Mouse (Mus musculus): Measurements from ENCODE around the gene Vmac. TPM values are rescaled to one million over a fixed set of nuclear protein-coding genes. Genes with fewer than 3 reads are reported as not detected.

Gene Vmac
- polyA plus RNA-seq (2016; fragmentation: Nextera tagmentation; extraction: Ambion mirVana), result 12.8 and 15.5 TPM in 2 replicates

- Histone ChIP-seq H3K27ac (peak within 1 kb of the TSS; percentile 93), H3K27me3 (ENCODE audit: low read depth, poor library complexity, severe bottlenecking) (no peaks in the 10 kb centered on the region), H3K4me1 (peaks cover 44% of the 10 kb centered on the region), H3K4me3 (peak within 1 kb of the TSS; percentile 84), H3K9me3 (replicated peaks) (no peaks in the 10 kb centered on the region), H3K36me3 (peaks cover 39% of the 10 kb centered on the region)
- DNase-seq (ENCODE audit: low spot score), result peak; percentile 98
- under 1% methylated on average over 59 of the region's 59 CpGs for WGBS
Measured at GRCm38 (mm10) chr17:56717363-56718058, at the start of gene Vmac, which contains the start of gene Ndufa11. Vmac (minus strand) TSS chr17:56718022. Ndufa11 (plus strand) TSS chr17:56717767.

- H3K4me3 ChIP-seq, result no peak overlapping the region
- peaks cover 55% of the 10 kb centered on the region for H3K36me3 ChIP-seq
- WGBS, result 94% methylated on average over 27 of the region's 27 CpGs
Measured at GRCm38 (mm10) chr17:56766631-56767405, 49.0 kb upstream of the Vmac start.

GRCm38 (mm10) chr17:56765431-56765830, 47.6 kb upstream of the Vmac start:
- WGBS, result 51% methylated on average over 12 of the region's 12 CpGs
- no peaks in the 10 kb centered on the region for H3K9me3 ChIP-seq (replicated peaks)
- DNase-seq (ENCODE audit: low spot score), result no peak
- H3K4me1 ChIP-seq, result peaks cover 49% of the 10 kb centered on the region
- peak overlapping the region; percentile 89 for H3K4me3 ChIP-seq
- H3K27me3 ChIP-seq (ENCODE audit: low read depth, poor library complexity, severe bottlenecking), result no peaks in the 10 kb centered on the region
- H3K36me3 ChIP-seq, result peaks cover 41% of the 10 kb centered on the region
- peak overlapping the region; percentile 96 for H3K27ac ChIP-seq

More at GRCm38 (mm10) chr17:56766631-56767405, 49.0 kb upstream of the Vmac start:
- H3K9me3 ChIP-seq (replicated peaks), result no peaks in the 10 kb centered on the region
- peaks cover 35% of the 10 kb centered on the region for H3K4me1 ChIP-seq
- no peaks in the 10 kb centered on the region for H3K27me3 ChIP-seq (ENCODE audit: low read depth, poor library complexity, severe bottlenecking)
- DNase-seq (ENCODE audit: low spot score), result no peak
- H3K27ac ChIP-seq, result no peak overlapping the region

GRCm38 (mm10) chr17:56764474-56765354, 46.9 kb upstream of the Vmac start, which contains the start of gene Dus3l:
Dus3l (plus strand) TSS chr17:56764757.
- peak within 1 kb of the TSS; percentile 89 for H3K4me3 ChIP-seq
- peaks cover 56% of the 10 kb centered on the region for H3K4me1 ChIP-seq
- no peaks in the 10 kb centered on the region for H3K9me3 ChIP-seq (replicated peaks)
- 2% methylated on average over 58 of the region's 58 CpGs for WGBS
- H3K27me3 ChIP-seq (ENCODE audit: low read depth, poor library complexity, severe bottlenecking), result no peaks in the 10 kb centered on the region
- peak within 1 kb of the TSS; percentile 96 for H3K27ac ChIP-seq
- peak; percentile 90 for DNase-seq (ENCODE audit: low spot score)
- H3K36me3 ChIP-seq, result peaks cover 34% of the 10 kb centered on the region

- H3K27me3 ChIP-seq (ENCODE audit: low read depth, poor library complexity, severe bottlenecking), result no peaks in the 10 kb centered on the region
- 76% methylated on average over 8 of the region's 8 CpGs for WGBS
- H3K9me3 ChIP-seq (replicated peaks), result no peaks in the 10 kb centered on the region
- H3K27ac ChIP-seq, result peak overlapping the region; percentile 85; the same call in 1 of the 2 replicates
- peak overlapping the region; percentile 89 for H3K4me3 ChIP-seq
- peaks cover 25% of the 10 kb centered on the region for H3K36me3 ChIP-seq
- DNase-seq (ENCODE audit: low spot score), result no peak
- H3K4me1 ChIP-seq, result peaks cover 65% of the 10 kb centered on the region
Measured at GRCm38 (mm10) chr17:56763741-56764250, 46.0 kb upstream of the Vmac start.

- H3K4me1 ChIP-seq, result peaks cover 73% of the 10 kb centered on the region
- WGBS, result 55% methylated on average over 27 of the region's 27 CpGs
- H3K4me3 ChIP-seq, result peak overlapping the region; percentile 56
- 0 out of 2 replicates have a peak, but pooled peaks cover 2% of the 10 kb centered on the region for H3K27me3 ChIP-seq (ENCODE audit: low read depth, poor library complexity, severe bottlenecking)
- peak overlapping the region; percentile 85 for H3K27ac ChIP-seq
- no peak for DNase-seq (ENCODE audit: low spot score)
- peaks cover 17% of the 10 kb centered on the region for H3K36me3 ChIP-seq
- H3K9me3 ChIP-seq (replicated peaks), result no peaks in the 10 kb centered on the region
Measured at GRCm38 (mm10) chr17:56762769-56763731, 45.2 kb upstream of the Vmac start.

GRCm38 (mm10) chr17:56761991-56762410, 44.2 kb upstream of the Vmac start:
- peaks cover 13% of the 10 kb centered on the region for H3K27me3 ChIP-seq (ENCODE audit: low read depth, poor library complexity, severe bottlenecking)
- 0% methylated on average over 25 of the region's 28 CpGs for WGBS

GRCm38 (mm10) chr17:56761077-56761476, 43.3 kb upstream of the Vmac start:
- no peak for DNase-seq (ENCODE audit: low spot score)
- 66% methylated on average over 3 of the region's 3 CpGs for WGBS
- Histone ChIP-seq H3K9me3 (replicated peaks) (no peaks in the 10 kb centered on the region), H3K36me3 (no peaks in the 10 kb centered on the region), H3K4me3 (no peak overlapping the region), H3K27me3 (ENCODE audit: low read depth, poor library complexity, severe bottlenecking) (peaks cover 22% of the 10 kb centered on the region), H3K27ac (peak overlapping the region; percentile 85), H3K4me1 (peaks cover 83% of the 10 kb centered on the region)

More at GRCm38 (mm10) chr17:56761991-56762410, 44.2 kb upstream of the Vmac start:
- peak; percentile 95 for DNase-seq (ENCODE audit: low spot score)
- H3K27ac ChIP-seq, result peak overlapping the region; percentile 85
- no peaks in the 10 kb centered on the region for H3K9me3 ChIP-seq (replicated peaks)
- peaks cover 7% of the 10 kb centered on the region for H3K36me3 ChIP-seq
- H3K4me3 ChIP-seq, result peak overlapping the region; percentile 56
- H3K4me1 ChIP-seq, result peaks cover 82% of the 10 kb centered on the region

- Histone ChIP-seq H3K27me3 (ENCODE audit: low read depth, poor library complexity, severe bottlenecking) (peaks cover 40% of the 10 kb centered on the region), H3K4me3 (peak overlapping the region; percentile 16), H3K4me1 (peaks cover 86% of the 10 kb centered on the region), H3K36me3 (no peaks in the 10 kb centered on the region), H3K9me3 (replicated peaks) (no peaks in the 10 kb centered on the region), H3K27ac (peak overlapping the region; percentile 43)
- 29% methylated on average over 7 of the region's 7 CpGs for WGBS
- DNase-seq (ENCODE audit: low spot score), result peak; percentile 87
Measured at GRCm38 (mm10) chr17:56759261-56759660, 41.4 kb upstream of the Vmac start.

- 5% methylated on average over 12 of the region's 12 CpGs for WGBS
- 0 out of 2 replicates have a peak overlapping the region, but pooled peaks have one; percentile 2 for H3K27ac ChIP-seq
- no peaks in the 10 kb centered on the region for H3K36me3 ChIP-seq
- H3K4me3 ChIP-seq, result peak overlapping the region; percentile 66
- no peaks in the 10 kb centered on the region for H3K9me3 ChIP-seq (replicated peaks)
- DNase-seq (ENCODE audit: low spot score), result peak; percentile 77
- peaks cover 51% of the 10 kb centered on the region for H3K27me3 ChIP-seq (ENCODE audit: low read depth, poor library complexity, severe bottlenecking)
- H3K4me1 ChIP-seq, result peaks cover 92% of the 10 kb centered on the region
Measured at GRCm38 (mm10) chr17:56758132-56758531, 40.3 kb upstream of the Vmac start.

GRCm38 (mm10) chr17:56757416-56758123, 39.7 kb upstream of the Vmac start, which contains the start of gene Nrtn:
Nrtn (minus strand) TSS chr17:56757530.
- under 1% methylated on average over 48 of the region's 48 CpGs for WGBS
- H3K36me3 ChIP-seq, result no peaks in the 10 kb centered on the region
- H3K27me3 ChIP-seq (ENCODE audit: low read depth, poor library complexity, severe bottlenecking), result peaks cover 57% of the 10 kb centered on the region
- DNase-seq (ENCODE audit: low spot score), result peak; percentile 94
- H3K4me3 ChIP-seq, result peak within 1 kb of the TSS; percentile 66
- peak within 1 kb of the TSS; percentile 83 for H3K27ac ChIP-seq
- H3K4me1 ChIP-seq, result peaks cover 88% of the 10 kb centered on the region
- H3K9me3 ChIP-seq (replicated peaks), result no peaks in the 10 kb centered on the region
